Mouse (Mus musculus) intestine, embryonic 15.5 days (tissue): ENCODE measurements around the gene Dvl3. TPM values are rescaled to one million over a fixed set of nuclear protein-coding genes. Genes with fewer than 3 reads are reported as not detected.
"Not testable (repeated sequence)": the region's sequence is repeated elsewhere in the genome, so short reads cannot be mapped to it uniquely, and the experiment has no call there.

Source experiments
- ATAC-seq: fragments of 200-750 bp; cut with Nextera tagmentation; 2 replicates; pipeline ENCODE4 v1.8.0; 2017; ENCODE audit warnings: moderate TSS enrichment, moderate library complexity
- H3K27ac ChIP-seq: fragments of 300-500 bp; sonication (generic); 2 replicates; pipeline ENCODE4 v1.5.1; 2015; ENCODE audit warnings: mild to moderate bottlenecking, inconsistent platforms
- H3K27me3 ChIP-seq: fragments of 300-500 bp; sonication (generic); replicated peaks from 2 replicates; pipeline ENCODE4 v1.6.1; 2015; ENCODE audit warnings: inconsistent platforms
- H3K36me3 ChIP-seq: fragments of 300-500 bp; sonication (generic); 2 replicates; pipeline ENCODE4 v1.6.1; 2015; ENCODE audit warnings: inconsistent platforms
- H3K4me1 ChIP-seq: fragments of 300-500 bp; sonication (generic); replicated peaks from 2 replicates; pipeline ENCODE4 v1.6.1; 2015; ENCODE audit warnings: inconsistent platforms
- H3K4me2 ChIP-seq: fragments of 300-500 bp; sonication (generic); replicated peaks from 2 replicates; pipeline ENCODE4 v1.6.1; 2015; ENCODE audit warnings: mild to moderate bottlenecking, inconsistent platforms
- H3K4me3 ChIP-seq: fragments of 300-500 bp; sonication (generic); replicated peaks from 2 replicates; pipeline ENCODE4 v1.5.1; 2015; ENCODE audit warnings: inconsistent platforms
- H3K9ac ChIP-seq: fragments of 300-500 bp; sonication (generic); 2 replicates; pipeline ENCODE4 v1.6.1; 2015; ENCODE audit warnings: inconsistent platforms
- H3K9me3 ChIP-seq: fragments of 300-500 bp; sonication (generic); 2 replicates; pipeline ENCODE4 v1.6.1; 2016; ENCODE audit warnings: inconsistent platforms
- WGBS: fragments of 180-500 bp; shearing (Covaris S2); methylation state at CpG from one replicate; pipeline ENCODE4 v1.1.7; 2015; 5-methylcytosine and 5-hydroxymethylcytosine counted together
- polyA plus RNA-seq: library from polyadenylated mRNA; unstranded; fragments of >200 nt; fragmentation: Nextera tagmentation; extraction: Ambion mirVana; gene quantifications from 2 replicates; pipeline ENCODE4 v1.2.1, GENCODE M21; 2015

The Dvl3 gene
- 18.1 and 19.5 TPM in 2 replicates for polyA plus RNA-seq

GRCm38 (mm10) chr16:20516726-20517201, at the start of gene Dvl3:
Dvl3 (plus strand) TSS chr16:20516982.
- peak within 1 kb of the TSS; percentile 82 for H3K4me3 ChIP-seq
- H3K36me3 ChIP-seq = peaks cover under 1% of the 10 kb centered on the region; the same call in 1 of the 2 replicates
- no peaks in the 10 kb centered on the region for H3K27me3 ChIP-seq
- H3K9ac ChIP-seq = peak within 1 kb of the TSS; percentile 81
- under 1% methylated on average over 55 of the region's 55 CpGs for WGBS
- H3K27ac ChIP-seq = peak within 1 kb of the TSS; percentile 90
- peak within 1 kb of the TSS; percentile 72 for H3K4me2 ChIP-seq
- ATAC-seq = peak; percentile 97
- H3K4me1 ChIP-seq = peaks cover 4% of the 10 kb centered on the region
- no peaks in the 10 kb centered on the region for H3K9me3 ChIP-seq

GRCm38 (mm10) chr16:20470981-20471380, 45.8 kb upstream of the Dvl3 start:
- Histone ChIP-seq H3K36me3 (no peaks in the 10 kb centered on the region), H3K9me3 (no peaks in the 10 kb centered on the region), H3K27me3 (no peaks in the 10 kb centered on the region), H3K27ac (no peak overlapping the region), H3K4me2 (no peak overlapping the region), H3K4me1 (no peaks in the 10 kb centered on the region), H3K4me3 (no peak overlapping the region), H3K9ac (no peak overlapping the region)
- 91% methylated on average over 2 of the region's 2 CpGs for WGBS
- no peak for ATAC-seq

GRCm38 (mm10) chr16:20471686-20472085, 45.1 kb upstream of the Dvl3 start:
- H3K4me2 ChIP-seq = no peak overlapping the region
- no peak overlapping the region for H3K4me3 ChIP-seq
- H3K9ac ChIP-seq = no peak overlapping the region
- H3K9me3 ChIP-seq = no peaks in the 10 kb centered on the region
- no peak for ATAC-seq
- no peaks in the 10 kb centered on the region; the same call in 1 of the 2 replicates for H3K4me1 ChIP-seq
- H3K27ac ChIP-seq = no peak overlapping the region
- 83% methylated on average over 1 of the region's 1 CpGs for WGBS
- H3K36me3 ChIP-seq = no peaks in the 10 kb centered on the region
- H3K27me3 ChIP-seq = no peaks in the 10 kb centered on the region

GRCm38 (mm10) chr16:20473748-20474147, 43.0 kb upstream of the Dvl3 start:
- Histone ChIP-seq H3K4me2 (no peak overlapping the region), H3K9ac (no peak overlapping the region), H3K27me3 (no peaks in the 10 kb centered on the region), H3K27ac (no peak overlapping the region), H3K36me3 (no peaks in the 10 kb centered on the region), H3K4me3 (no peak overlapping the region), H3K9me3 (no peaks in the 10 kb centered on the region), H3K4me1 (no peaks in the 10 kb centered on the region; the same call in 1 of the 2 replicates)
- ATAC-seq = no peak
- 94% methylated on average over 1 of the region's 1 CpGs for WGBS

- Histone ChIP-seq H3K4me3 (no peak overlapping the region), H3K4me1 (no peaks in the 10 kb centered on the region; the same call in 1 of the 2 replicates), H3K27ac (no peak overlapping the region), H3K36me3 (no peaks in the 10 kb centered on the region), H3K4me2 (no peak overlapping the region), H3K9ac (no peak overlapping the region), H3K9me3 (no peaks in the 10 kb centered on the region), H3K27me3 (no peaks in the 10 kb centered on the region)
- ATAC-seq = no peak
- 82% methylated on average over 8 of the region's 8 CpGs for WGBS
Observed at GRCm38 (mm10) chr16:20474211-20474610, 42.6 kb upstream of the Dvl3 start.

GRCm38 (mm10) chr16:20474786-20475185, 42.0 kb upstream of the Dvl3 start:
- H3K27me3 ChIP-seq = no peaks in the 10 kb centered on the region

GRCm38 (mm10) chr16:20475335-20475734, 41.4 kb upstream of the Dvl3 start:
- H3K27ac ChIP-seq = no peak overlapping the region
- H3K27me3 ChIP-seq = no peaks in the 10 kb centered on the region
- H3K4me2 ChIP-seq = no peak overlapping the region
- no peaks in the 10 kb centered on the region for H3K9me3 ChIP-seq
- H3K9ac ChIP-seq = no peak overlapping the region
- ATAC-seq = no peak
- H3K4me1 ChIP-seq = no peaks in the 10 kb centered on the region; the same call in 1 of the 2 replicates
- H3K36me3 ChIP-seq = no peaks in the 10 kb centered on the region
- WGBS = 81% methylated on average over 1 of the region's 1 CpGs
- H3K4me3 ChIP-seq = no peak overlapping the region

More at GRCm38 (mm10) chr16:20474786-20475185, 42.0 kb upstream of the Dvl3 start:
- Histone ChIP-seq H3K36me3 (no peaks in the 10 kb centered on the region), H3K27ac (no peak overlapping the region), H3K4me2 (no peak overlapping the region), H3K4me1 (no peaks in the 10 kb centered on the region; the same call in 1 of the 2 replicates), H3K9ac (no peak overlapping the region), H3K4me3 (no peak overlapping the region), H3K9me3 (no peaks in the 10 kb centered on the region)
- WGBS = 81% methylated on average over 6 of the region's 6 CpGs
- ATAC-seq = no peak

- no peak overlapping the region for H3K4me2 ChIP-seq
- H3K27ac ChIP-seq = peak overlapping the region; percentile 13; the same call in 1 of the 2 replicates
- no peaks in the 10 kb centered on the region; the same call in 1 of the 2 replicates for H3K4me1 ChIP-seq
- no peaks in the 10 kb centered on the region for H3K27me3 ChIP-seq
- ATAC-seq = peak; percentile 65
- H3K9ac ChIP-seq = no peak overlapping the region
- H3K36me3 ChIP-seq = no peaks in the 10 kb centered on the region
- WGBS = 36% methylated on average over 1 of the region's 1 CpGs
- H3K4me3 ChIP-seq = no peak overlapping the region
- no peaks in the 10 kb centered on the region for H3K9me3 ChIP-seq
Observed at GRCm38 (mm10) chr16:20476857-20477256, 39.9 kb upstream of the Dvl3 start.

- no peak overlapping the region for H3K4me2 ChIP-seq
- ATAC-seq = peak; percentile 46
- no peaks in the 10 kb centered on the region for H3K27me3 ChIP-seq
- no peak overlapping the region for H3K4me3 ChIP-seq
- H3K4me1 ChIP-seq = no peaks in the 10 kb centered on the region; the same call in 1 of the 2 replicates
- H3K9ac ChIP-seq = no peak overlapping the region
- WGBS = 40% methylated on average over 3 of the region's 3 CpGs
- no peaks in the 10 kb centered on the region for H3K9me3 ChIP-seq
- no peaks in the 10 kb centered on the region for H3K36me3 ChIP-seq
- peak overlapping the region; percentile 13; the same call in 1 of the 2 replicates for H3K27ac ChIP-seq
Observed at GRCm38 (mm10) chr16:20477270-20477669, 39.5 kb upstream of the Dvl3 start.

- no peaks in the 10 kb centered on the region; the same call in 1 of the 2 replicates for H3K4me1 ChIP-seq
- no peaks in the 10 kb centered on the region for H3K36me3 ChIP-seq
- H3K27ac ChIP-seq = no peak overlapping the region
- H3K27me3 ChIP-seq = no peaks in the 10 kb centered on the region
- WGBS = 52% methylated on average over 2 of the region's 2 CpGs
- no peaks in the 10 kb centered on the region for H3K9me3 ChIP-seq
- no peak overlapping the region for H3K4me3 ChIP-seq
- 0 out of 2 replicates have a peak, but pooled peaks have one; percentile 15 for ATAC-seq
- no peak overlapping the region for H3K9ac ChIP-seq
- no peak overlapping the region for H3K4me2 ChIP-seq
Observed at GRCm38 (mm10) chr16:20478504-20478903, 38.3 kb upstream of the Dvl3 start.

- H3K27me3 ChIP-seq, H3K27ac ChIP-seq, H3K36me3 ChIP-seq, H3K9ac ChIP-seq, H3K9me3 ChIP-seq, H3K4me2 ChIP-seq, H3K4me3 ChIP-seq, H3K4me1 ChIP-seq: not testable (repeated sequence)
- 84% methylated on average over 12 of the region's 12 CpGs for WGBS
- ATAC-seq = peak; percentile 18; the same call in 1 of the 2 replicates
Observed at GRCm38 (mm10) chr16:20479026-20479760, 37.6 kb upstream of the Dvl3 start.

GRCm38 (mm10) chr16:20480115-20480514, 36.7 kb upstream of the Dvl3 start:
- no peaks in the 10 kb centered on the region for H3K27me3 ChIP-seq
- no peak overlapping the region for H3K4me3 ChIP-seq
- no peak overlapping the region for H3K27ac ChIP-seq
- no peaks in the 10 kb centered on the region for H3K36me3 ChIP-seq
- no peak overlapping the region for H3K9ac ChIP-seq
- no peak for ATAC-seq
- no peak overlapping the region for H3K4me2 ChIP-seq
- no peaks in the 10 kb centered on the region for H3K9me3 ChIP-seq
- no peaks in the 10 kb centered on the region; the same call in 1 of the 2 replicates for H3K4me1 ChIP-seq
- 45% methylated on average over 3 of the region's 3 CpGs for WGBS
